Mouse (Mus musculus) embryo, embryonic 10.5 days (tissue): ENCODE measurements around the gene Ddx46.

Experiments
- DNase-seq: peaks from one replicate; pipeline ENCODE4 v3.0.0-alpha.2; 2015; ENCODE audit warnings: low spot score

The Ddx46 gene

DNA sequence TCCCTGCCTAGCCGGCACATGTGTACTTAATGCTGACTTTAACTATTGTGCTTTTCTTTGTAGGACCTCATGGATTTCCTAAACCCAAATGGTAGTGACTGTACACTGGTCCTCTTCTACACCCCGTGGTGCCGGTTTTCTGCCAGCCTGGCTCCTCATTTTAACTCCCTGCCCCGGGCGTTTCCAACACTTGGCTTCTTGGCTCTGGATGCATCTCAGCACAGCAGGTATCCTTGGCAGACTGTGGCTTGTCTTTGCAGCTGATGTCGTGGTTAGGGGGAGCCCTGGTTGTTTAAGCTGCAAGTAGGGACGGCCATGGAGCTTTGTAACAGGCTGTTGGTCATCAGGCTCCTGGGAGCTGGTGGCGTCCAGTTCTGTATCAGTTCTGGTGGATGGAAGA is 86.7 kb downstream of the Ddx46 start:
- no peak for DNase-seq

DNA sequence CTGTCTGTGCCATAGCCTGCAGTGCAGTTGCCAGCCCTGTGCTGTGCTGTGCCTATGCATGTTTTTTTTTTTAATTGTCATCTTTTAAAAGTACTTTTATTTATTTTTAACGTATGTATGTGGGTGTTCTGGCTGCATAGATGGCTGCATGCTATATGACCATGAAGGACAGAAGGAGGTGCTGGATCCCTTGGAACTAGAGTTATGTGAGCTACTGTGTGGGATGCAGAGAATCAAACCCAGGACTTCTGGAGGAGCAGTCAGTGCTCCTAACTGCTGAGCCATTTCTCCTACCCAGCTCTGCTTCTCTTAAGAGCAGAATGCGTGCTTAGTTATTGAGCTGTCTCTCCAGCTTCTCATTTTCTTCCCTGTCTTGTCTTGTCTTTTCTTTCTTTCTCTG is 87.2 kb downstream of the Ddx46 start:
- no peak for DNase-seq

DNA sequence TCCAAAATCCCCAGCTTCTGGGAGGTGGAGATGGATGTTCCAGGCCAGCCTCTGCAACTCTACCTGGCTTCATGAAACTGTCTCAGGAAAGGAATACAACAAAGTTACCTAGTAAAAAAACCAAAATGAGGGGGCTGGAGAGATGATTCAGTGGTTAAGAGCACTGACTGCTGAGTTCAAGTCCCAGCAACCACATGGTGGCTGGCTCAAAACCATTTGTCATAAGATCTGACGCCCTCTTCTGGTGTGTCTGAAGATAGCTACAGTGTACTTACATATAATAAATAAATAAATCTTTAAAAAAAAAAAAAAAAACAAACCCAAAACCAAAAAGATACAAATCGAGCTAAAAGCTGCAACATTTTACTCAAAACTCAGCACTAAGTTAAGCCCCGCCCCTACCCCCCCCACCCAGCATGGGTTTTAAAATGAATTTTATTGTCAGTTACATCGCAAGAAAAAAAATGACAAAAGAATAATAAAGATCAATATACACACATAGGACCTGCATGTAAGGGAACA is 91.8 kb downstream of the Ddx46 start:
- DNase-seq: peak; percentile 31

DNA sequence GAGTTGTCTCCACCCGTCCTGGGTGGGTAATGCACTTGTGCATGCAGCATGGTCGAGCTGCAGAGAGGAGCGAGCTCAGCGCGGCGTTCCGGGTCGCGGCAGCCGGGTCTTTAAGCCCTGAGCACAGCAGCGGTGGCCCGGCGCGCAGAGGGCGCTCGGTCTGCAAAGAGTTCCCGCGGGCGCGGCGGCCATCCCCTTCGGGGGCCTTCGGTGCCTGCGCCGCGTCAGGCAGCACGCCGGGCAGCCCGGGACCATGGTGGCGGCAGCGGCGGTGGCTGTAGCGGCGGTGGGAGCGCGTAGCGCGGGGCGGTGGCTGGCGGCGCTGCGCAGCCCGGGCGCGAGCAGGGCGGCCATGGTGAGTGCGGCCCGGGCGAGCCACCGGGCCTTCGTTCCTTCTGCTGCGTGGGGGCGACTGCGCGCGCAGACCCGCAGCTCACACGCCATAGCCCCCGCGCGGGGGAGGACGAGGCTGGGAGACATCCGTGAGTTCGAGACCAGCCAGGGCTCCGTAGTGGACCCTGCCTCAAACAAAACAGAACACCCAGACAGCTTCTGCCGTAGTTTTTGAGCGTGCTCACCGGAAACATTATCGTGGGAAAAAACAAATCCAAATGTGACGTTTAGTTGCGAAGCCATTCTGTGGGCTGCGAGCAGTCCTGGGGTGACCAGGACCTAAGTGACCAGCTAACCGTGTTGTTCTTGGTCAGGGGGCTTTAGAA is 92.5 kb downstream of the Ddx46 start, which contains the start of gene Pcbd2:
TSS of gene Pcbd2 (plus strand) at position 249 of the 719 bp plus-strand sequence.
- peak; percentile 85 for DNase-seq

- peak; percentile 87 for DNase-seq
Measured at GRCm38 (mm10) chr13:55727839-55728238, 93.0 kb downstream of the Ddx46 start.

DNA sequence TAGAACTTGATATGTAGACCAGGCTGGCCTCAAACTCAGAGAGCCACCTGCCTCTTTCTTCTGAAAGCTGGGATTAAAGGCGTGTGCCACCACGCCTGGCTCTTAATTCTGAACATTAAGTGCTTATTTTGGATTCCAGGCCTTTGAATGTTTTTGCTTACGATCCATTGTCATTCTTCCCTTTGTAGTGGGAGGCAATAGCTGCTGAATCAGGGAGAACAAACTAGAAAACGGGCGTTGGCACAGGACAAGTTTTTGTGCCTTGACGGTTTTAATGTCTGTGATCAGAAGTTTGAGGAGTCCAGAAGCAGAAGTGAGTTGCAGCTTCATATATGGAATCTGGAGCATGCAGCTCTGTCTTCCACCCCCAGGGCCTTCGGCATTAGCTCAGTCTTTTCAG is 95.9 kb downstream of the Ddx46 start:
- DNase-seq: no peak
